Mouse (Mus musculus) heart, postnatal 0 days (tissue): ENCODE data around the gene Nalcn. TPM values are rescaled to one million over a fixed set of nuclear protein-coding genes. Genes with fewer than 3 reads are reported as not detected.

ENCODE experiments used
- ATAC-seq: fragments of 200-750 bp; cut with Nextera tagmentation; 2 replicates; pipeline ENCODE4 v1.8.0; 2017; ENCODE audit warnings: low read depth, moderate number of reproducible peaks, moderate library complexity; ENCODE audit not compliant: insufficient read depth
- DNase-seq: peaks from one replicate; pipeline ENCODE4 v3.0.0-alpha.2; 2016; ENCODE audit warnings: low spot score
- H3K27ac ChIP-seq: fragments of 300-500 bp; sonication (generic); 2 replicates; pipeline ENCODE4 v1.5.1; 2014; ENCODE audit warnings: low read depth, mild to moderate bottlenecking
- H3K27me3 ChIP-seq: fragments of 300-500 bp; sonication (generic); 2 replicates; pipeline ENCODE4 v1.6.1; 2014; ENCODE audit warnings: low read length, mixed read lengths; ENCODE audit not compliant: control insufficient read depth, insufficient read depth
- H3K36me3 ChIP-seq: fragments of 300-500 bp; sonication (generic); replicated peaks from 2 replicates; pipeline ENCODE4 v1.6.1; 2014; ENCODE audit warnings: low read length, mixed read lengths; ENCODE audit not compliant: control insufficient read depth, insufficient read depth
- H3K4me1 ChIP-seq: fragments of 300-500 bp; sonication (generic); 2 replicates; pipeline ENCODE4 v1.6.1; 2014; ENCODE audit warnings: antibody characterized with exemption; ENCODE audit not compliant: control insufficient read depth, insufficient read depth
- H3K4me2 ChIP-seq: fragments of 300-500 bp; sonication (generic); 2 replicates; pipeline ENCODE4 v1.6.1; 2014; ENCODE audit warnings: low read depth, mild to moderate bottlenecking, low read length, moderate library complexity
- H3K4me3 ChIP-seq: fragments of 300-500 bp; sonication (generic); 2 replicates; pipeline ENCODE4 v1.5.1; 2014; ENCODE audit warnings: low read depth, low read length
- H3K9ac ChIP-seq: fragments of 300-500 bp; sonication (generic); replicated peaks from 2 replicates; pipeline ENCODE4 v1.6.1; 2014; ENCODE audit warnings: low read depth, low read length, mixed read lengths
- H3K9me3 ChIP-seq: fragments of 300-500 bp; sonication (generic); replicated peaks from 2 replicates; pipeline ENCODE4 v1.6.1; 2016; ENCODE audit warnings: low read length; ENCODE audit not compliant: control insufficient read depth
- CTCF ChIP-seq: IDR thresholded peaks from 2 replicates; pipeline ENCODE4 v1.5.1; 2016; ENCODE audit warnings: antibody characterized with exemption, control low read depth, low read depth
- EP300 ChIP-seq: IDR thresholded peaks from 2 replicates; pipeline ENCODE4 v1.6.1; 2016; ENCODE audit warnings: antibody characterized with exemption, low read depth
- WGBS: fragments of 180-500 bp; shearing (Covaris S2); extraction: QIAGEN DNeasy Blood & Tissue Kit; methylation state at CpG from one replicate; pipeline ENCODE4 v1.1.7; 2014; 5-methylcytosine and 5-hydroxymethylcytosine counted together
- polyA plus RNA-seq: library from polyadenylated mRNA; unstranded; fragments of >200 nt; fragmentation: Nextera tagmentation; extraction: Ambion mirVana; gene quantifications from 2 replicates; pipeline ENCODE4 v1.2.1, GENCODE M21; 2015
- total RNA-seq: library from RNA; depleted of rRNA; stranded (reverse); fragments of >200 nt; gene quantifications from 2 replicates; pipeline ENCODE4 v1.2.3, GENCODE M21; 2014; ENCODE audit warnings: low replicate concordance

Gene Nalcn
- total and polyA plus RNA-seq, 2 experiments from 2014 or later, result 0.01 to 0.46 TPM

DNA sequence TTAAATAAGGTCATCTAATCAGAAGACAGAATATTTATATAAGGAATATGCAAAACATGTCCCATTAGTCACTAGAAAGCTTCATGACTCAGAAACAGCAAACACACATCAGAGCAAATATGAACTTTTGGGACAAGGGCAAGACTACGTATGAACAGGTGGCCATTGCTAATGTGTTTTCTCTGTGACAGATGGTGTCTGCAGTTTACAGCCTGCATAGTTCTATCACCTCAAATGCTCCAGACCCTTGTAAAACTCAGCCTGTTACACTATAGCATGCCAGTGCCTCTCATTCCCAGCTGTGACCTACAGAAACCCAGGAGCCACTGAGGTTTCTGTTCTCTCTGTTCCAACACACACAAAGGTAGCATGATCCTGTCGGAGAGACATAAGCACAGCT is 91.3 kb downstream of the Nalcn start:
- no peak overlapping the region for H3K4me2 ChIP-seq
- no peaks in the 10 kb centered on the region for H3K27me3 ChIP-seq
- no peaks in the 10 kb centered on the region for H3K9me3 ChIP-seq
- WGBS, result 71% methylated on average over 2 of the region's 2 CpGs
- no peaks in the 10 kb centered on the region for H3K4me1 ChIP-seq
- no peak for DNase-seq
- no peaks in the 10 kb centered on the region for H3K36me3 ChIP-seq
- H3K4me3 ChIP-seq, result no peak overlapping the region
- ATAC-seq, result no peak
- no peak overlapping the region for H3K27ac ChIP-seq
- H3K9ac ChIP-seq, result no peak overlapping the region
- TF ChIP-seq CTCF (no peak), EP300 (no peak)

DNA sequence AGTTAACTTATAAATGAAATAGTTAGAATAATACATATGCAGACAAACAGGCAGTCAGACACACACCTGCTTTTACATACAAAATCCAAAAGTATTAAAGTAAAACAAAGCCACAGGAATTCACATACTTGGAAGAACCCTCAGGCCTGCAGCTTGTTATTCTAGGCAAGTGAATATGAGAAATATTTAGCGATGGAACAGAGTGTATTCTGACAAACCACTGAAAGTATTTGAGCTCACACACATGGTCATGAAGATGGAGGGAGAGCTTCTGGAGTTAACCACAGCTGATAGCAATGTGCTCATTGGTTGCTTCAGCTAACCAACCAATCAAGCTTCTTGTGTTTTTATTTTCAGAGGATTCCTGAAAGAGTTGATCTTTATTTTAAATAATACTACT is 93.9 kb downstream of the Nalcn start:
- DNase-seq, result no peak
- no peaks in the 10 kb centered on the region for H3K36me3 ChIP-seq

GRCm38 (mm10) chr14:123531271-123531670 is 95.7 kb downstream of the Nalcn start:
- no peaks in the 10 kb centered on the region; the same call in 1 of the 2 replicates for H3K4me1 ChIP-seq
- H3K9me3 ChIP-seq, result no peaks in the 10 kb centered on the region
- no peak for ATAC-seq
- TF ChIP-seq CTCF, result no peak
- WGBS, result 12% methylated on average over 1 of the region's 1 CpGs
- H3K4me3 ChIP-seq, result no peak overlapping the region
- H3K27ac ChIP-seq, result 0 out of 2 replicates have a peak overlapping the region, but pooled peaks have one; percentile 15
- H3K36me3 ChIP-seq, result no peaks in the 10 kb centered on the region
- DNase-seq, result no peak
- H3K27me3 ChIP-seq, result no peaks in the 10 kb centered on the region
- no peak overlapping the region for H3K4me2 ChIP-seq
- H3K9ac ChIP-seq, result no peak overlapping the region

More for the DNA sequence above, 93.9 kb downstream of the Nalcn start:
- Histone ChIP-seq H3K4me1 (no peaks in the 10 kb centered on the region; the same call in 1 of the 2 replicates), H3K4me3 (no peak overlapping the region), H3K9me3 (no peaks in the 10 kb centered on the region), H3K9ac (no peak overlapping the region), H3K4me2 (no peak overlapping the region), H3K27me3 (no peaks in the 10 kb centered on the region), H3K27ac (no peak overlapping the region)
- no peak for TF ChIP-seq EP300
- WGBS, result 75% methylated on average over 1 of the region's 1 CpGs
- ATAC-seq, result no peak

- H3K4me3 ChIP-seq, result no peak overlapping the region
- no peak overlapping the region for H3K9ac ChIP-seq
- no peaks in the 10 kb centered on the region for H3K27me3 ChIP-seq
- TF ChIP-seq EP300 (no peak), CTCF (no peak)
- no peaks in the 10 kb centered on the region for H3K9me3 ChIP-seq
- no peaks in the 10 kb centered on the region for H3K36me3 ChIP-seq
- no peak overlapping the region for H3K4me2 ChIP-seq
- H3K4me1 ChIP-seq, result no peaks in the 10 kb centered on the region; the same call in 1 of the 2 replicates
- DNase-seq (no peak), ATAC-seq (no peak)
- no peak overlapping the region for H3K27ac ChIP-seq
Measured at GRCm38 (mm10) chr14:123529143-123529542, 97.8 kb downstream of the Nalcn start.

GRCm38 (mm10) chr14:123513376-123514141 is 113.4 kb downstream of the Nalcn start:
- TF ChIP-seq EP300, result no peak
- no peak for TF ChIP-seq CTCF
- no peaks in the 10 kb centered on the region for H3K27me3 ChIP-seq
- H3K27ac ChIP-seq, result no peak overlapping the region
- H3K9me3 ChIP-seq, result no peaks in the 10 kb centered on the region
- H3K4me1 ChIP-seq, result no peaks in the 10 kb centered on the region
- H3K9ac ChIP-seq, result no peak overlapping the region
- DNase-seq, result no peak
- whole genome bisulfite sequencing, result 37% methylated on average over 8 of the region's 8 CpGs
- no peak for ATAC-seq
- H3K36me3 ChIP-seq, result no peaks in the 10 kb centered on the region
- no peak overlapping the region for H3K4me2 ChIP-seq
- no peak overlapping the region for H3K4me3 ChIP-seq

DNA sequence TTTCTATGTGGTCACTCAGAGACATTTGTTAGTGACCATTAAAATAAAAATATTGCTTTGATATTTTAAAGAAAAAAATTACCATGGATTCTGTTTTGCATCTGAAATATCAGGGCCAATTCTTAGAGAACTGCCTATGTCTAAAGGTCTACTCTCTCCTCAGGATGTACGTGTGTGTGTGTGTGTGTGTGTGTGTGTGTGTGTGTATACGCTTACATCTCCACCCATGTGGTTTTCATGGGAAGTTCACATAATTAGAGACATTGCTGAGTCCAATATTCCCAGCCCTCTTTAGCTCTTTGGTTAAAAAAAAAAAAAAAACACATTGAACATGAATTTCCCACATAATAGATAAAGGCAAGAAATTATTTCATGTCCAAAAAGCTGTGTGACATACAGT is 114.0 kb downstream of the Nalcn start:
- ATAC-seq (no peak), DNase-seq (no peak)
- H3K9ac ChIP-seq, result no peak overlapping the region
- no peak overlapping the region for H3K27ac ChIP-seq
- no peaks in the 10 kb centered on the region for H3K36me3 ChIP-seq
- H3K4me2 ChIP-seq, result no peak overlapping the region
- TF ChIP-seq CTCF (no peak), EP300 (no peak)
- WGBS, result 68% methylated on average over 2 of the region's 2 CpGs
- no peak overlapping the region for H3K4me3 ChIP-seq
- no peaks in the 10 kb centered on the region for H3K9me3 ChIP-seq
- H3K27me3 ChIP-seq, result no peaks in the 10 kb centered on the region
- no peaks in the 10 kb centered on the region for H3K4me1 ChIP-seq
